Mouse (Mus musculus) A20 (cell line): Measurements from ENCODE around the gene Ethe1.

Experiments used
- DNase-seq: peaks from one replicate; pipeline ENCODE4 v3.0.0-alpha.2; 2011; ENCODE audit warnings: low read depth, low spot score

Gene Ethe1

DNA sequence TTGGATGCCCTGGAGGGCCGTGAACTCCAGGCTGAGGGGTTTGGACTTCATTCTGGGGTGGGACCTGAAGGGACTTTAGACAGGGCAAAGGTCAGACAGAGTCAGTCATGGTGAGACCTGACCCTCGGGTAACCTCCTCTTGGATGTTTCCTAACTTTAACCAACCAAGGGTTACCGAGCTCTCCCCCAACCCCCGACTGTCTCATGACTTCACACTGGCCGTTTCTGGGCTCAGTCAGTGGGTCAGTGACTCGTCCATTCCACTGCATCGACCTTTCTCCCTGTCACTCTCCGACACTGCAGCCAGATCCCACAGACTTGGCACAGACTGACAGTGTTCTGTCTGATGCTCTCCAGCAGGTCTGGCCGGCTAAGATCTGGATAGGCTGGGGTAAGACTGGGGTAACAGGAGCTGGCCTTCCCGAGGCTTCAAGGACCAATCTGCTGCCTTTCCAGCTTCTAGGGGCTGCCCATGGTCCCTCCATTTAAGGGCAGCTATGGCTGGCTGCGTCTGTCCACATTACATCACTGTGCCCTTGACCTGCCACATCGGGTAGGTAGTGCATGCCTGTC is 13.0 kb upstream of the Ethe1 start:
- DNase-seq = no peak

DNA sequence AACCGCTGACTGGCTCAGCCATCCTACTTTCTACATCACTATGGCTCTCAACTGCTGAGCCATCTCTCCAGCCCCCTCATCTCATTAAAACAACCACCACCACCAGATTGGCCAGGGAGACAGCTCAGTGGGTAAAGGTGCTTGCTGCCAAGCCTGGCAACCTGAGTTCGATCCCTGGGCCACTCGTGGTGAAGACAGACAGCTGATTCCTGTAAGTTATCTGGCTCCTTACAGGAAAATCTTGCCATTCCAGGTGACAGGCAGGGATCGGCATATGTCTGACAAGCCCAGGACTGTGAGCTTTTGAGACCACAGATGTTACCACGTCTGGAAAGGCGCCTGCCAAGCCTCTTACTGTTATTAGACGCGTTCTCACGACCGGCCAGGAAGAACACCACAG is 9.5 kb upstream of the Ethe1 start:
- no peak for DNase-seq

DNA sequence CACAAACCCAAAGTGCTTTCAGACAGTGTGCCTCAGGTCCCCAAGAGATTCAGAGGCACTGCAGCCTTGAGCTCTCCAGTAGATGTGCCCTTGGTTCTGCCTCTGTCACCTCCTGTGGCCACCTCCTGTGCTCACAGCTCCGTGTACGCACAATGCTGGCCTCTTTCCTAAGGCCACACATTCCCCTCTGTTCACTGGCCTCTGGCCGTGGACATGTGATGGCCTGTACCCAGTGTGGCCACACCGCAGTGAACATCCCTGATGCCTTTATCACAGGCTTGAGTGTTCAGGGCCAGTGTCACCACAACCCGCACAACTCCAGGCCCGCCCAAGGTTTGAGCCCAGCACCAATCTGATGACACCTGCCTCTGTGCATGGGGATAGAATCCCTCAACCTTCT is 2.5 kb upstream of the Ethe1 start:
- no peak for DNase-seq

DNA sequence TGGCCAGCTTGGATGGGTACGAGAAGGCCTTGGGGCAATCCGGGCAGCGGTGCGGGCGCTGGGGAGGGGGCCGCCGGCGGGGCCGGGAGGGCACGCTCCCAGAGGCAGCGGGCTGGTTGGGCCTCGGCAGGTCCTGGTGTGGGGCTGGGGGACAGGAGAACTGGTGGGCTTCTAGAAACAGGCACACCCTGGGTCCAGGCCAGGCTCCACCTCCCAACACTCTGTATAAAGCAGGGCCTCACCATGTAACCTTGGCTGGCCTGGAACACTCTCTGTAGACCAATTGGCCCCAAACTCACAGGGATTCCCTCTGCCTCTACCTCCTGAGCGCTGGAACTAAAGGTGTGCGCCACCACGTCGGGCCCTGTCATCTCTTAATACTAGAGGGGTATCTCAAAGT is 1.3 kb upstream of the Ethe1 start:
- DNase-seq = no peak

DNA sequence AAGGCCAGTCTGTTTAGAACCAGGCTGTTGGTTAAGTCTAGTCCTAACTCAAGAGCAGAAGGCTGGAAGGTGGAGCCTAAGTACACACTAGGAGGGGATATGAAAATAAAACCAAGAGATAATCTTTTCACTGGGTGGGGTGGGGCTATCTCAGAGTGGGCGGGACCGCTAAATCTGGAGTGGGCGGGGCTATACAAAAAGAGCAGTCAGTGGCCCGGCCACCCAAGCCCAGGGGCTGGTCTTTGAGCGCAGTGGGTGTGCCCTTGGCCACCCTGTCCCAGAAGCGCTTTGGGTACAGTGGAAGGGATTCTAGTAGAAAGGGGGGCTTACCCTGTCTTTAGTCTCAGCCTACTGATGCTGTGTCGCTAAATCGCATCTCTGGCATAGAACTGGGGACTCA is 515 bp upstream of the Ethe1 start:
- DNase-seq = no peak

DNA sequence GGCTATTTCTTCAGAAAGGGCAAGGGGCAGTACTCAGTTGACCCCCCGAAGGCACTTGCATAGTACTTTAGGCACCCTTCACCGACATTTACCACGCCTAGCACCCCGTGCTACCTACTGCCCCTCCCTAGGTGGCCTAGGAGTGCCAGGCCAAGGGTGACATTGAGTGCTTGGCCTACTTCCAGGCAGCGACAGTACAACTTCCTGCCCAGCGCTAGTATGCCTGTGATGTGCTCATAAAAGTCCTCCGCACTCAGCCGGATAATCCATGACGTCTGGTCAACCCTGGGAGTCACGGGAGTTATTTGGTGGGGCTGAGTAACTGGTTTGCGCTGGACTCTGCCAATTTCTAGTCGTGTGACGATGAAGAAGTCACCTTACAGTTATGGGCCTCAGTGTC is 993 bp downstream of the Ethe1 start:
- no peak for DNase-seq

DNA sequence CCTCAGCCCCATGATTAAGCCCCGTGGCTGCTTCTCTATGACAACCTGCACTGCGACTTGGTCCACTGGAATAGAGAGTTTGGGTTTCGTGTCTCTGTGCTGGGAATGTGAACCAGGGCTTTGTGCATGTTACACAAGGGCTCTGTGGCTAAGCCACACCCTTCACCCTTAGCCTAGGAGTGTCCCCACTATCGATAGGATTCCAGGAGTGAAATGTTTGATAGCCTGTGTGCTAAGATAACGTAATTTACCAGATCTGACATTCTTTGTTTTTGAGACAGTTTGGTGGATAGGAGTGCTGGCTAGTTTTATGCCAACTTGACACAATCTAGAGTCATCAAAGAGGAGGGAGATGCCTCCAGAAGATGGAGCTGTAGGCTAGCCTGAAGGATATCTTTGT is 4.4 kb downstream of the Ethe1 start:
- peak; percentile 46 for DNase-seq

DNA sequence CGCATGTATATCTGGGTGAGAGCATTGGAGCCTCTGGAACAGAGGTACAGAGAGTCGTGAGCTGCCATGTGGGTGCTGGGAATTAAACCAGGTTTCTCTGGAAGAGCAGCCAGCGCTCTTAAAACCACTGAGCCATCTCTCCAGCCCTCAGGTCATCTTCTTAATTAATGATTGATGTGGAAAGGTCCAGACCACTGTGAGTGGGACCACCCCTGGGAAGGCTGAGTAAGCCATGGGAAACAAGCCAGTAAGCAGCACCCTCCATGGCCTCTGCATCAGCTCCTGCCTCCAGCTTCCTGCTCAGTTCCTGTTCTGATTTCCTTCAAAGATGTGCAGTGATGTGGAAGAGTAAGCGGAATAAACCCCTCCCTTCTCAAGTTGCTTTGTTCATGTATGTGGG is 4.8 kb downstream of the Ethe1 start:
- DNase-seq = no peak

DNA sequence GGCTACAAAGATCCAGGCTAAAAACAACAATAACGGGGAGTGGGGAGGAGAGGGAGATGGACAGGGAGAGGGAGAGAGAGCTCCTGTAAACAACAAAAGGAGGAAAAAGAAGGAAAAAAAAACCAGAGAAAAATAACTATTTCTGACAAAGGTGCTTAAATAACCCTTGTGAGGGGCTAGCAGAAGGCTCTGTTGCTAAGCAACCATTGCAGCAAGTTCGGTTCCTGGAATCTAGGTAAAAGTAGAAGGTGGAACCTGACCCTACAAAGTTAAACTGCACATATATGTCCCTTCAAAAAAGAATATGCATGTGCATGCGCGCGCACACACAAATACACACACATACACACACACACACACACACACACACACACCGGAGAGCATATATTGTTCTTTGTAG is 5.4 kb downstream of the Ethe1 start:
- DNase-seq = no peak

DNA sequence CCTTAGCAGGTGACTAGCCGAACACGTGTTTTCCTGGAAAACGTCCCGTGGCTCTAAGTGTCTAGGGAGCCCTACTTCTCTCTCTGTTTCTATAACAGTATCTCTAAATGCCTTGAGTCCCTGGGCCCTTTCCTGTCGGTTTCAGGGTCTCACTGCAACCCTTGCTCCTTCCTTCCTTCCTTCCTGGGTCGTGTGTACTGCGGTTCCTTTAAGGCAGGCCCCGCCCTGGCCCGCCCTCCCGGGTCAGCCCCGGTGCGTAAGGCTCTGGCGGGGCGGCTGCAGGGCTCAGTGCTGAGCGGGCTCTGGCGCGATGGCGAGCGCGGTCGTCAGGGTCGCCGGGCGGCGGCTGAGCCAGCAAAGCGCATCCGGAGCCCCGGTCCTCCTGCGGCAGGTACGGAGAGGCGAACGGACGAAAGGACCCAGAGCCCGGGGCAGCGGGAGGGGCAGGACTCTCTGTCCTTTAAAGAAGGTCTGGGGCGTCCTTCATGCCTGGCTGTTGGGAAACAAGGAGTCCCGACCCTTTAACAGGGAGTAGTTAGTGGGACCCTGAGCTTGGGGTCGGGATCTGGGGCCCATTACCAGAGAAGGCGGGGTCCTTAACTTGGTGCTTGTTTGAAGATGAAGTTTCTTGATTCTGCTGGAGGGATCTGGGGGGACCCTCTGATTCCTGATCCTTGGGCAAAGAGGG is 6.4 kb downstream of the Ethe1 start:
- peak; percentile 87 for DNase-seq

DNA sequence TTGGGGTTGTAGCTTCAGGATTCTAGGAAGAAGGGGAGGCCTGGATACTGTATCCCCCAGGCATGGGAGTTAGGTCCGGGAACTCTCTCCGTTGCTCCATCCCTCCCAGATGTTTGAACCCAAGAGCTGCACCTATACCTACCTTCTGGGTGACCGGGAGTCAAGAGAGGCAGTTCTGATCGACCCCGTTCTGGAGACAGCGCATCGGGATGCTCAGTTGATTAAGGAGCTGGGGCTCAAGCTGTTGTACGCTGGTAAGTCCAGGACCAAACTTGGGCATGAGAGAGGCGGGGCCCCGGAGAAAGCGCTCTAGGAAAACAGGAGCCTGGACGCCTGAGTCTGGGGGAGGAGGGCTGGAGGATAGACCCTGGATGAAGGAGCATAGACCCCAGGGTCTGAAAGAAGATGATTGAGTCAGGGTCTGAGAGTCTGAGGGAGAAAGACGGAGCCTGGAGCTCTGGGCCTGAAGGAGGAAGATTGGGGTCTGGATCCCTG is 7.0 kb downstream of the Ethe1 start:
- DNase-seq = no peak

DNA sequence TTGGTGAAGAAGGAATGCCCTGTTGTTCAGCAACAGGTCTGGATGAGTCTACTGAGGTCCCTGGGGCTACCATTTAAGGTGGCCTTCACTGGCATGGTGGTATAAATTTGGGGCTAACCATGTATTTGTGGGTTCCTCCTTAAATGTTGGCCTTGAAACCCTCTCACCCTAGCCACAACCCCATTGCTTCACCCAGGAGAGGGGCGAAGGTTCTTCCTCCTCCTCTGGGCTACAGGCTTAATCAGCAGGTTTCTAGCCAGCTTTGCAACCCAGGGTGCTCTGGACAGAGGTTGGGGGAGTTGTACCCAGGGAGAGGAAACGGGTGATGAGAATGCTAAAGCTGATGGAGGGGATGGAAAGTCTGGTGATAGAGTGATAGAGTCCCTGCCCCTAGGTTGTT is 8.1 kb downstream of the Ethe1 start:
- DNase-seq = no peak

DNA sequence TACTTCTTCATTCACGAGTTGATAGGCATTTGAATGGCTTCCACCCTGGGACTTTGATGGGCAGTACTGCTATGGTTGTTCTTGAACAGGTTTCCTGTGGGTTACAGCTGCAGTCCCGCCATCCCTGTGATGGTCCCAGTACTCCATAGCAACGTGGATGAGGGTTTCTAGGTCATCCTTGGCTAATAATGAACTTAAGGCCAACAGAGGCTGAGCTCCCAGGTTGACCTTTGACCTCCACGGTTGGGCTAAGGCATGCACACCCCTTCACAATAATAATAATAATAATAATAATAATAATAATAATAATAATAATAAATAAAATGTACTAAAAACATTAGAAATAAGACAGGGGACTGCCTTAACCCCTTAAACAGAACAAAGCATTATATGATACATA is 10.8 kb downstream of the Ethe1 start:
- DNase-seq = no peak

DNA sequence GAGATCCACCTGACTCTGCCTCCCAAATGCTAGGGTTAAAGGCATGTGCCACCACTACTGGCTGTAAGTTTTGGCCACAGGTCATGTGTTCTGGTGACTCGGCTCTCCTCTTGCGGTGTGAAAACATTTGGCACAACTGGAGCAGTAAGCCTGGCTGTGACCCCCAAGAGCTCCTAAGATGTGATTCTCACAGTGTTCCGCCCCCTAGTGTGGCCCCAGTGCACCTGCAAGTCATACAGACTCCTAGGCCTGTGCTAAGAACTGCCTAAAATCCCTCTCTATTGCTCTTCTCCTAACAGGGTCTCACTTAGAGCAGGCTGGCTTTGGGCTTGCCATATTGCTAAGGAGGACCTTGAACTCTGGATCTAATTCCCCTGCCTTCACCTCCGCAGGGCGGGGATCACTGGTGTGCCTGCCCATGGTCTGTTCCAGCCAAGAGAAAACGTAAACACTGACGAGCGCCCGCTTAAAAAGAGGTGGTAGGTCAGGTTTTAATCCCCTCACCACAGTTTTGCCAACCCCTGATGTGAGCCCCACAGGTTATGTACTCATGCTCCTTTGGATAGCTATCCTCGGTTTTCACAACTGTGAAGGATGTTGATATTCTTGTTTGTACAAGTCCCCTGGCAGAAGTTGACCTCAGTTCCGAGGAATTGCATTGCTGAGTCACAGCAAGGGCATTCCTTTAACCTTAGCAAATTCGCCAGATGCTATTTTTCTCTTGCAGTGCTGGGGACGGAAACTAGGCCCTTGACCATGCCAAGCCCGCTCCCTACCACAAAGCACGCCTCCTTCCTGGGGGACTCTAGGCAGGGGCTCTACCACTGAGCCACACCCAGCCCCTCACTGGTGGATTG is 12.1 kb downstream of the Ethe1 start:
- DNase-seq = peak; percentile 50

DNA sequence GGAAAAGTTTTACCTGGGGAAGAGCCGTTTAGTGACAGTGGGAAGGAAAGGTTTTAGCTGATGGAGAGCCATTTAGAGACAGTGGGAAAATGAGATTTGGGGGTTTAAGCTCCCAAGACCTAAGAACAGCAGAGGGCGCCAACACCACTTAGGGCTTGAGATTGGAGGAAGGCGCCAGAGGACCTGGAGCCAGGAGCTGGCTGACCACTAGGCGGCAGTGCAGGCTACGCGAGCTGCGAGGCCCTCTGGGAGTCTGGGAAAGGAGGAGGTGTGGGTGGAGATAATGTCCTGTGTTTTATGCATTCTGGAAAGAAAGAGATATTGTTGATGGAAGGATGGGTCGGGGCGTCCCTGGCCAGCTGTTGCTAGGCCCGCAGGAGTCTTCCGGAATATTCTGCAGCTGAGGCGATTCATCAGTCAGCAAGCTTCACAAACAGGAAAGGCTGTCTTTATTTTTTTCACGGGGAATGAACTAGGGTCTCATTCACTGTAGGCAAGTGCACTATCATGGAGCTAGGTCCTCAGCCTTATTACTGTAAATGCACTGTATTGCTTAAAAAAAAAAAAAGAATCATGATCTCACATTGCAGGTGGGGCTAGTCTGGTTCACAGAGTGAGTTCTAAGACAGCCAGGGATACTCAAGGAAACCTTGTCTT is 13.7 kb downstream of the Ethe1 start:
- peak; percentile 87 for DNase-seq

DNA sequence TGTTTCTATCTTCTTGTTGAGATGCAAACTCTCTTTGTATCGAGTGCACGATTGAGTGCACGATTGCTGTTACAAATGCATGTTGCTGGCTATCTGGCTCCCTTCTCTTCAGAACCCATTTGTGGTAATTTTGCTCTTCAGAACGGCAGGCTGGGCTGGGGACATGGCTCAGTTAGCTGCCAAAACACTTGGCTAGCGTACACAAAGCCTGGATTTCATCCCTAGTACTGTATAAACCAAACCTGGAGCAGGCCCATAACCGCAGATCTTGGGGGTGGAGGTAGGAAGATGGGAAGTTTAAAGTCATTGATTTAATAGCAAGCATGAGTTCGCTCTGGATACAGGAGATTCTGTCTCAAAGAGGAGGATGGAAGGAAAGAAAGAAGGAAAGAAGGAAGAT is 18.2 kb downstream of the Ethe1 start:
- DNase-seq = no peak

DNA sequence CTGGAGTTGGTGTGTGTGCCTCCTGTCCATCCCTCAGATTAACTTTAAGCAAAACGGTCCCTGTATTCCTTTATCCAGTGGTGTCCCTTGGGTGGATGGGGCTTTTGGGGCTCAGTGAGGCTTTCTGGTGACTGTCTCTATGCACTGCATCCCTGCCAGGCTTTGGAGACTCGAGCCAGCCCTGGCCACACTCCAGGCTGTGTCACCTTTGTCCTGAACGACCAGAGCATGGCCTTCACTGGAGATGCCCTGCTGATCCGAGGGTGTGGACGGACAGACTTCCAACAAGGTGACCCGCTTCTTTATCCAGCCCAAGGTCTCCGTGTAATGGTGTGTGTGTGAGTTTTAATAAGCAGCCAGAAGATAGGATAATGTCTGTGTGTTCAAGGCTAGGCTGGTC is 18.7 kb downstream of the Ethe1 start:
- DNase-seq = no peak

DNA sequence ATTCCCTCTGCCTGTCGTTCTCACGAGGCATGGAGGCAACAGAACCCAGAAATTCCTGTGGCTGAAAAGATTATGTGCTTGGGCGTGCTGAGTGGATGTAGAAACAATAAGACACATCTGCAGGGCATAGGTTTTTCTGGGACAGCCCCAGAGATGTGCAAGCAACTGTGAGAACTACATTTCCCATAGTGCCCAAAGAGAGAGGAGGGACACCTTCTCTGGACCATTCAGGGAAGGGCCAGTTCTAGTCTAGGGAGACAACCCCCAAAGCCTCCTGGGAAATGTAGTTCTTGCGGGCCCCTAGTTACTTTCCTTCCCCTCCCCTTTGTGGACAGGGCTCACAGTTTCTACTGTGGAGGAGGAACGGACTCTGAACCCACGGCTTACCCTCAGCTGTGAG is 20.7 kb downstream of the Ethe1 start:
- DNase-seq = peak; percentile 53

DNA sequence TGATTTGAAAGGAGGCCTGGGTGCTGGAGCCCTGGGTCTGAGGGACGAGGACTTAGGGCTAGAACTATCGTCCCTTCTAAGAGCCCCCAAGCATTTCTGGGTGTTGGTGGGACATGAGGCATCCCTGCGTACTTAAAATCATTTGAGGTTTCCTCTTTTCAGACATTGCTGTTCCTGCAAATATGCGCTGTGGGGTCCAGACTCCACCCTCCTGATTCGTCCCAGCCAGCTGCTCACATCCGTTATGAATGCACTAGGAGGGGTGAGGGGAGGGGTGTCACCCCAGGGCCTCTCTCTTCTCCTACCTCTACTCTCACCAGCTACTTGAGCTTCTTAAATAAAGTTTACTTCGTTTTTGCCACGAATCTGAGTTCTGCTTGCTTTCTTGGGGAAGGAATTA is 21.2 kb downstream of the Ethe1 start:
- no peak for DNase-seq

DNA sequence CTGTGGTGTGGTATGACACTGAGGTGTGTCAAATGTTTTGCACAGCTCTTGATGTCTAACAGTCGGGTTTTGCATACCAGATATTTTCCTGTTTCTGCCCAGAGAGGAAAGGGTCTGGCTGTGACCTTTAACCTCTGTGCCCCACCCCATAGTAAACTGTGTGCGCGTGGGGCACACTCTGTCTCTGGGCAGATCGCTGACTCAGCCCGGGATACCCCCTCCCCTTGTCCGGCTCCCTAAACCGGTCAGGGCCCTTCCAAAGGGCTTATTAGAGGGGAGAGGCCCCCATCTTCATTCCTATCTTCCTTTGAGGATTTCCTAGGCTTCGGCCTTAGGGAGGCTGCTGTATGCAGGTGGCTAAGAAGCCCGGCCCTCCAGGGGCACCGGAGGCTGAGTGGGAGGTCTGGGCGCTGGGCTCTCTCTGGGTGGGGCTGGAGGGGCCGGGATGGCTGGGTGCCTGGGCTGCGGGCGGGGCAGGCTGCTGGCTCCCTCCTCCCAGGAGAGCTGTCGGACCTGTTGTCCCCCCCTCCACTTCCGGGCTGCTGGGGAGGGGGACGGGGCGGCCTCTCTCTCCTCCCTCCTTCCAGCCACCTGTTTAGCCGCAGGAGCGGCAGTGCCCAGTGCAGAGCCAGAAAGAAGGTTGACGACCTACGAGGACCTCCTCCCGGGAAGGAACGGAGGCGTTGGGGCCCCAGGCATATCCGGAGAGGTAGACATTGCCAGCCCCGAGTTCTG is 23.0 kb downstream of the Ethe1 start, which contains the start of gene Phldb3:
Gene Phldb3 (plus strand): TSS at position 620 of the 735 bp plus-strand sequence.
- peak; percentile 70 for DNase-seq

DNA sequence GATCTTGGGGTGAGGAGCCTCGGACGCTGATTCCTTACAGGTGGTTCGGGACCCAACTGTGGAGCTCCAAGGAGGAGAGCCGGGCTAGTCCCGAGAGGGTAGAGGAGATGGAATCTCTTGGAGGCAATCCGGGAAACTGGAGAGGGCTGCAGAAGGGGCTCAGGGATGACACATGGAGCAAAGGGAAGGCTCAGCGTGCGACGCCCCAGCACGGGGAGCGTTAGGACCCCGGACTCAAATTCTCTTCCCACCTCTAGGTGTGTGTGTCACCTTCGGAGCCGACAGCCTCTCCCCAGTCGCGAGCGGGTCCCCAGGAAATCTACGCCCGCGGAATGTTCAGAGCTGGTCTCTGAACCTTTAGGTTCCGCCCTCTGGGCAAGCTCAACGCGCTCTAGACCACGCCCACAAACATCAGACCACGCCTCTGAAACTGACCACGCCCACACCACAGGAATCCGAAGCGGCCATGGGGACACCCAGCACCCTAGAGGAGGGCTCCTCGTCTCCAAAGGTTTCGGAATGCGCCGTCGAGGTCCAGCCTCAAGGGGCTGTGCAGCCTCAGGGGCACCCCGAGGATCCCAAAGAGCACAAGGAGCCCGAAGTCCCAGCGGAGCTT is 23.6 kb downstream of the Ethe1 start:
- peak; percentile 93 for DNase-seq
